Mouse (Mus musculus) bone marrow macrophage, adult 2 months (primary cell): ENCODE measurements around the gene Wipf2.

Experiments
- CTCF ChIP-seq: IDR thresholded peaks from 2 replicates; pipeline ENCODE4 v1.5.1; 2012; ENCODE audit warnings: low read depth, mild to moderate bottlenecking, low read length, moderate library complexity
- POLR2A ChIP-seq: IDR thresholded peaks from 2 replicates; pipeline ENCODE4 v1.6.1; 2012; ENCODE audit warnings: mild to moderate bottlenecking, low read depth, low read length, borderline replicate concordance

GRCm38 (mm10) chr11:98936606-98937409, 73.4 kb downstream of the Wipf2 start:
- TF ChIP-seq CTCF (no peak), POLR2A (no peak)
